Mouse (Mus musculus) MEL (cell line): ENCODE measurements at regions not wholly inside any gene's neighbourhood (a gene's known extent, or its start where the extent isn't known, plus 50 kb on each side); places are given as distances from the start of the nearest gene placed in this dataset.

Experiments
- DNase-seq: peaks from one replicate; pipeline ENCODE4 v3.0.0; 2011; ENCODE audit warnings: low read depth, low spot score
- H3K27ac ChIP-seq: 2 replicates; pipeline ENCODE4 v1.5.1; 2012; ENCODE audit warnings: low read depth, mild to moderate bottlenecking, control low read depth, low read length, moderate library complexity; ENCODE audit not compliant: control insufficient read depth
- H3K27me3 ChIP-seq, 2 experiments: fragments of 150-350 bp in 1 of 2; sonication (generic) in 1 of 2; 2 replicates each; pipeline ENCODE4 v1.6.1; 2012; ENCODE audit warnings: low read length in 2 of 2, mild to moderate bottlenecking in 2 of 2, improper control_type of control experiment in 1 of 2, moderate library complexity in 1 of 2; ENCODE audit not compliant: insufficient read depth in 2 of 2, control insufficient read depth in 1 of 2
- H3K36me3 ChIP-seq, 2 experiments: 2 replicates each; pipeline ENCODE4 v1.6.1; 2012 to 2014; ENCODE audit warnings: low read length in 2 of 2, improper control_type of control experiment in 1 of 2, inconsistent platforms in 1 of 2, mild to moderate bottlenecking in 1 of 2; ENCODE audit not compliant: insufficient read depth in 2 of 2, control insufficient read depth in 1 of 2
- H3K4me1 ChIP-seq, 2 experiments: fragments of 150-350 bp in 1 of 2; sonication (generic) in 1 of 2; 2 replicates each; pipeline ENCODE4 v1.6.1; 2012; ENCODE audit warnings: low read length in 2 of 2, improper control_type of control experiment in 1 of 2, mild to moderate bottlenecking in 1 of 2; ENCODE audit not compliant: insufficient read depth in 2 of 2, control insufficient read depth in 1 of 2
- H3K4me3 ChIP-seq, 2 experiments: fragments of 150-350 bp in 1 of 2; sonication (generic) in 1 of 2; 2 replicates each; pipeline ENCODE4 v1.5.1; 2012; ENCODE audit warnings: low read depth in 2 of 2, low read length in 2 of 2, mild to moderate bottlenecking in 2 of 2, moderate library complexity in 2 of 2, control low read depth in 1 of 2, improper control_type of control experiment in 1 of 2; ENCODE audit not compliant: control insufficient read depth in 1 of 2, insufficient read depth in 1 of 2
- H3K79me2 ChIP-seq: 2 replicates; pipeline ENCODE4 v1.6.1; 2012; ENCODE audit warnings: mild to moderate bottlenecking, low read length, moderate library complexity; ENCODE audit not compliant: control insufficient read depth, poor library complexity, insufficient read depth
- H3K9ac ChIP-seq: 2 replicates; pipeline ENCODE4 v1.6.1; 2012; ENCODE audit warnings: low read depth, mild to moderate bottlenecking, control low read depth, low read length, moderate library complexity; ENCODE audit not compliant: control insufficient read depth, poor library complexity, severe bottlenecking
- H3K9me3 ChIP-seq: fragments of 150-350 bp; sonication (generic); replicated peaks from 2 replicates; pipeline ENCODE4 v1.6.1; 2012; ENCODE audit warnings: mild to moderate bottlenecking, low read length, improper control_type of control experiment, moderate library complexity; ENCODE audit not compliant: insufficient read depth
- CTCF ChIP-seq, 3 experiments: IDR thresholded peaks in 2 of 3; conservative IDR thresholded peaks in 1 of 3; 2 replicates each; pipeline ENCODE4 v1.5.1; 2011 to 2012; ENCODE audit warnings: low read length in 3 of 3, low read depth in 2 of 3, mild to moderate bottlenecking in 2 of 3, improper control_type of control experiment in 1 of 3, inconsistent platforms in 1 of 3, mixed read lengths in 1 of 3, moderate library complexity in 1 of 3; ENCODE audit not compliant: control insufficient read depth in 1 of 3, insufficient read depth in 1 of 3, poor library complexity in 1 of 3, severe bottlenecking in 1 of 3
- E2F4 ChIP-seq: IDR thresholded peaks from 2 replicates; pipeline ENCODE4 v1.6.1; 2011; ENCODE audit warnings: low read depth, low read length, improper control_type of control experiment, borderline replicate concordance
- EP300 ChIP-seq, 2 experiments: IDR thresholded peaks; 2 replicates each; pipeline ENCODE4 v1.6.1; 2011; ENCODE audit warnings: improper control_type of control experiment in 2 of 2, low read length in 2 of 2, low read depth in 1 of 2, mild to moderate bottlenecking in 1 of 2
- ETS1 ChIP-seq: IDR thresholded peaks from 2 replicates; pipeline ENCODE4 v1.6.1; 2012; ENCODE audit warnings: low read depth, mild to moderate bottlenecking, inconsistent platforms, low read length, improper control_type of control experiment, moderate library complexity
- GATA1 ChIP-seq: IDR thresholded peaks from 2 replicates; pipeline ENCODE4 v1.6.1; 2011; ENCODE audit warnings: low read depth, low read length, improper control_type of control experiment
- KAT2A ChIP-seq: conservative IDR thresholded peaks from 2 replicates; pipeline ENCODE4 v1.6.1; 2012; ENCODE audit warnings: low read depth, low read length, improper control_type of control experiment, inconsistent platforms
- MAX ChIP-seq: IDR thresholded peaks from 2 replicates; pipeline ENCODE4 v1.6.1; 2011; ENCODE audit warnings: low read length, improper control_type of control experiment
- MEF2A ChIP-seq: IDR thresholded peaks from 2 replicates; pipeline ENCODE4 v1.6.1; 2014; ENCODE audit warnings: low read depth, mild to moderate bottlenecking, inconsistent platforms, low read length, improper control_type of control experiment; ENCODE audit not compliant: poor library complexity, insufficient replicate concordance, severe bottlenecking; ENCODE audit errors: extremely low read depth
- MYB ChIP-seq: IDR thresholded peaks from 2 replicates; pipeline ENCODE4 v1.6.1; 2011; ENCODE audit warnings: mild to moderate bottlenecking, low read depth, low read length, improper control_type of control experiment
- MYC ChIP-seq: IDR thresholded peaks from 2 replicates; pipeline ENCODE4 v1.6.1; 2011; ENCODE audit warnings: low read depth, mild to moderate bottlenecking, low read length, improper control_type of control experiment, moderate library complexity
- NRF1 ChIP-seq: IDR thresholded peaks from 2 replicates; pipeline ENCODE4 v1.6.1; 2014; ENCODE audit warnings: low read depth, mild to moderate bottlenecking, inconsistent platforms, low read length, improper control_type of control experiment, moderate library complexity; ENCODE audit not compliant: poor library complexity, insufficient read depth, severe bottlenecking
- POLR2A ChIP-seq, 2 experiments: IDR thresholded peaks; 2 replicates each; pipeline ENCODE4 v1.6.1; 2011 to 2012; ENCODE audit warnings: low read length in 2 of 2, mild to moderate bottlenecking in 2 of 2, control low read depth in 1 of 2, improper control_type of control experiment in 1 of 2, low read depth in 1 of 2, moderate library complexity in 1 of 2; ENCODE audit not compliant: control insufficient read depth in 1 of 2, insufficient read depth in 1 of 2, poor library complexity in 1 of 2
- POLR2AphosphoS2 ChIP-seq: IDR thresholded peaks from 2 replicates; pipeline ENCODE4 v1.6.1; 2011; ENCODE audit warnings: low read length, improper control_type of control experiment
- RCOR1 ChIP-seq: IDR thresholded peaks from 2 replicates; pipeline ENCODE4 v1.6.1; 2012; ENCODE audit warnings: low read depth, mild to moderate bottlenecking, inconsistent platforms, low read length, improper control_type of control experiment
- SIN3A ChIP-seq: IDR thresholded peaks from 2 replicates; pipeline ENCODE4 v1.6.1; 2012; ENCODE audit warnings: low read length, improper control_type of control experiment, inconsistent platforms
- TAL1 ChIP-seq: IDR thresholded peaks from 2 replicates; pipeline ENCODE4 v1.6.1; 2012; ENCODE audit warnings: mild to moderate bottlenecking, inconsistent platforms, low read length, moderate library complexity, mixed read lengths
- TCF12 ChIP-seq: IDR thresholded peaks from 2 replicates; pipeline ENCODE4 v1.6.1; 2014; ENCODE audit warnings: low read depth, mild to moderate bottlenecking, inconsistent platforms, low read length, improper control_type of control experiment, moderate library complexity
- USF1 ChIP-seq: IDR thresholded peaks from 2 replicates; pipeline ENCODE4 v1.6.1; 2014; ENCODE audit warnings: low read depth, mild to moderate bottlenecking, inconsistent platforms, low read length, improper control_type of control experiment, moderate library complexity
- ZC3H11A ChIP-seq: IDR thresholded peaks from 2 replicates; pipeline ENCODE4 v1.6.1; 2012; ENCODE audit warnings: low read depth, mild to moderate bottlenecking, inconsistent platforms, low read length, improper control_type of control experiment
- ZKSCAN1 ChIP-seq: IDR thresholded peaks from 2 replicates; pipeline ENCODE4 v1.6.1; 2012; ENCODE audit warnings: low read depth, mild to moderate bottlenecking, inconsistent platforms, low read length, improper control_type of control experiment, moderate library complexity
- ZNF384 ChIP-seq: IDR thresholded peaks from 2 replicates; pipeline ENCODE4 v1.6.1; 2012; ENCODE audit warnings: low read depth, mild to moderate bottlenecking, inconsistent platforms, low read length, improper control_type of control experiment

DNA sequence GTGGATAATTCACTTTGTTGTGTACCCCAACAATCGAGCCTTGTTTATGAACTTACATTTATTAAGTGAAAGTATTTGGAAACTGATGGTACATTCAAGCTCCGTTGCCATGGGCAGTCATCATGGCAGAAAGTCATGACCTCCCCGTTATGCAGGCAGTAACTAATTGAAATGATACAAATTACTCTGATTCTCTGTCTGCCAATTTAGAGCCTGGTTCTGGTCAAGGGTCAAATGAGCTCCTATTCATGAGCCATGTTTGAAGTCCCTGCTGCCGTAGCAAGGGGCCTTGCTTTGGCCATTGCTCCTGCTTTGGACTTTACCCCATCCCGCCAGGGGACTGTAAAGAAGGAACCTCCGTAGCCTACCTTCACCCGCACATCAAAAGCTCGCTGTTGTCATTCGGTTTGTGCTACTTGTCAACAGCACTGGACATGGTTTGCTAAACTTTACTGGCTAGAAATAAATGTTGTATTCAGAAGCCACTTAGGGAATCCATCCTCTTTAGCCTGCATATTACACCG lies 152.8 kb upstream of the Foxd3 start:
- Histone ChIP-seq H3K79me2 (no peaks in the 10 kb centered on the region), H3K9me3 (no peaks in the 10 kb centered on the region), H3K4me3 (no peak overlapping the region), H3K4me1 (no peaks in the 10 kb centered on the region), H3K9ac (no peak overlapping the region), H3K27ac (no peak overlapping the region), H3K36me3 (no peaks in the 10 kb centered on the region), H3K27me3 (no peaks in the 10 kb centered on the region)
- TF ChIP-seq MEF2A = no peak
- no peak for TF ChIP-seq MAX
- no peak for TF ChIP-seq SIN3A
- TF ChIP-seq NRF1 = no peak
- no peak for TF ChIP-seq RCOR1
- no peak for TF ChIP-seq E2F4
- no peak for DNase-seq

DNA sequence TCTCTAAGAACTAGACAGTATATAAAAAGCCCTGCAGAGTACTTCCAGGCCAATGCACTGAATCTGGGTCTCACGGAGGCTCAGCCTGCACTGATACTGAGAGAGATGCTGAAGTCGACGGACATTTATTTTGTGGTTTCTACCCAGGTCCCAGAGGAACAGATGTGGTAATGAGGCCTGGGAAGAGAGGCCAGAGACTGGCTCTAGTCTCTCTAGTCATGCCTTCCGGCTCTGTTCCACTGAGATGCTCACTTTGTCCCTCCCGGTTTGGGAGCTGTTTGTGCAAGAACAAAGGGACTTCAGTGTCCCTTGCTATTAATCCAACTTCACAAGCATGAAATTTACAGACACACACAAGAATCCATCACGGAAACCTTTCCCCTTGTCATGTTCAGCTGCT lies 144.1 kb upstream of the Foxd3 start:
- Histone ChIP-seq H3K4me1 (no peaks in the 10 kb centered on the region), H3K27me3 (no peaks in the 10 kb centered on the region), H3K4me3 (no peak overlapping the region), H3K36me3 (no peaks in the 10 kb centered on the region), H3K9me3 (no peaks in the 10 kb centered on the region), H3K79me2 (no peaks in the 10 kb centered on the region), H3K9ac (no peak overlapping the region), H3K27ac (no peak overlapping the region)
- no peak for DNase-seq
- no peak for TF ChIP-seq GATA1
- no peak for TF ChIP-seq POLR2A (IDR thresholded peaks at IDR 0.05; ENCODE audit: control insufficient read depth in 1 of 2, insufficient read depth in 1 of 2, low read depth in 1 of 2, low read length in 2 of 2, poor library complexity in 1 of 2)
- no peak for TF ChIP-seq MYB
- no peak for TF ChIP-seq CTCF (IDR thresholded peaks at IDR 0.05 in 2 of 3, conservative IDR thresholded peaks at IDR 0.05 in 1 of 3; ENCODE audit: control insufficient read depth in 1 of 3, insufficient read depth in 1 of 3, low read depth in 2 of 3, low read length in 3 of 3, poor library complexity in 1 of 3, severe bottlenecking in 1 of 3)
- no peak for TF ChIP-seq ZKSCAN1
- no peak for TF ChIP-seq KAT2A
- TF ChIP-seq ZC3H11A = no peak
- no peak for TF ChIP-seq MAX
- no peak for TF ChIP-seq MEF2A
- no peak for TF ChIP-seq EP300 (IDR thresholded peaks at IDR 0.05; ENCODE audit: low read depth in 1 of 2, low read length in 2 of 2)
- TF ChIP-seq ETS1 = no peak
- no peak for TF ChIP-seq POLR2AphosphoS2
- no peak for TF ChIP-seq MYC
- TF ChIP-seq RCOR1 = no peak
- no peak for TF ChIP-seq TCF12
- no peak for TF ChIP-seq NRF1
- TF ChIP-seq TAL1 = no peak
- TF ChIP-seq ZNF384 = no peak
- TF ChIP-seq USF1 = no peak
